ENCODE assay signal across 39 mouse cellular contexts in the genomic region with DNA sequence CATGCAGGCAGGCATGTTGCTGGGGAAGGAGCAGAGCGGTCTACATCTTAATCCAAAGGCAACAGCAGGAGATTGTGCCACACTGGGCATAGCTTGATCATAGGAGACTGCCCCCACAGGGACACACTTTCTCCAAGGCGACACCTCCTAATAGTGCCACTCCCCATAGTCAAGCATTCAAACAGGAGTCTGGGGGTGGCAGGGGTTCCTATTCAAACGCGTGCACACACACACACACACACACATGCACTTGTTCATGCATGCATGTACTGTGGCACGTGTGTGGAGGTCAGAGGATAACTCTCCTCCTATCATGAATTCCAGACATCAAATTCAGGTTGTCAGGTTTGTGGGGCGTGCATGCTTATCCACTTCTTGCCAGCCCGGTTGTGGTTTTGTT. TPM values are rescaled to one million over a fixed set of nuclear protein-coding genes. Genes with fewer than 3 reads are reported as not detected.
"Had no signal": no experiment of that assay in that cellular context is flagged by ENCODE, and none has a peak within 500 bp of the region (broad histone marks: within the 10 kb centered on the region; RNA-seq: fewer than 3 reads in every experiment).

No protein-coding gene starts in this region.

- H3K27ac ChIP-seq: heart, embryonic 10.5 days; heart, embryonic 13.5 days; heart, embryonic 15.5 days; hindbrain, embryonic 12.5 days; hindbrain, embryonic 13.5 days; hindbrain, embryonic 14.5 days; hindbrain, embryonic 15.5 days; hindbrain, postnatal 0 days; intestine, embryonic 15.5 days; kidney, embryonic 15.5 days; kidney, postnatal 0 days; layer of hippocampus, adult 2 months; left cerebral cortex, adult 2 months had no signal

- H3K9me3 ChIP-seq: heart, embryonic 10.5 days; heart, embryonic 12.5 days; heart, embryonic 13.5 days; heart, embryonic 15.5 days; hindbrain, embryonic 12.5 days; hindbrain, embryonic 13.5 days; hindbrain, embryonic 15.5 days; intestine, embryonic 15.5 days; kidney, embryonic 15.5 days had no signal

- H3K9ac ChIP-seq: heart, embryonic 12.5 days; heart, embryonic 13.5 days; heart, embryonic 15.5 days; hindbrain, embryonic 12.5 days; hindbrain, embryonic 13.5 days; hindbrain, embryonic 14.5 days; hindbrain, embryonic 15.5 days; intestine, embryonic 15.5 days; kidney, embryonic 15.5 days had no signal

- H3K27me3 ChIP-seq: heart, embryonic 12.5 days; heart, embryonic 13.5 days; heart, embryonic 15.5 days; hindbrain, embryonic 12.5 days; hindbrain, embryonic 13.5 days; hindbrain, embryonic 15.5 days; intestine, embryonic 15.5 days; kidney, embryonic 15.5 days had no signal

- DNase-seq: heart, postnatal 10 days; heart, postnatal 14 days; heart, postnatal 36 days; heart, postnatal 4 days; kidney, adult 11 months; kidney, adult 18-20 months; kidney, adult 2 months; kidney, adult 8-10 months; kidney, adult 9 months; kidney, postnatal 10 days; kidney, postnatal 14 days; kidney, postnatal 25 days; kidney, postnatal 36 days; kidney, postnatal 4 days; layer of hippocampus, adult 9-11 months; layer of hippocampus, postnatal 36 days had no signal

- H3K4me3 ChIP-seq: heart, embryonic 10.5 days; heart, embryonic 12.5 days; heart, embryonic 13.5 days; heart, embryonic 15.5 days; hindbrain, embryonic 12.5 days; hindbrain, embryonic 13.5 days; hindbrain, embryonic 15.5 days; intestine, embryonic 15.5 days; kidney, embryonic 15.5 days; layer of hippocampus, adult 2 months; left cerebral cortex, adult 2 months had no signal

- ATAC-seq: hindbrain, embryonic 16.5 days; hindbrain, postnatal 0 days; inflammation-experienced regulatory T-cells, adult 6 months; intestine, embryonic 15.5 days; intestine, embryonic 16.5 days; intestine, postnatal 0 days had no signal

- H3K4me2 ChIP-seq: heart, embryonic 11.5 days; heart, embryonic 12.5 days; heart, embryonic 13.5 days; heart, embryonic 15.5 days; hindbrain, embryonic 12.5 days; hindbrain, embryonic 13.5 days; hindbrain, embryonic 14.5 days; hindbrain, embryonic 15.5 days; intestine, embryonic 15.5 days; kidney, embryonic 15.5 days had no signal

RNA-seq across cellular contexts. Expression of a gene that starts 23.4 kb away (rescaled TPM):
- polyA plus RNA-seq: heart, embryonic 10.5 days; heart, embryonic 12.5 days; kidney, embryonic 16.5 days had no signal

RNA-seq across cellular contexts. Expression of a gene that starts 29.6 kb away (rescaled TPM):
- total RNA-seq: heart, postnatal 10 days; hindbrain, postnatal 0 days; layer of hippocampus, postnatal 25 days; layer of hippocampus, postnatal 36 days; left cerebral cortex, adult 18-20 months; left cerebral cortex, adult 2 months; left cerebral cortex, adult 8-10 months had no signal
- polyA plus RNA-seq: hindbrain, embryonic 14.5 days; hindbrain, embryonic 15.5 days; hindbrain, embryonic 16.5 days; hindbrain, postnatal 0 days; inflammation-experienced regulatory T-cells, adult 6 months had no signal
